Mouse (Mus musculus) forebrain, embryonic 11.5 days (tissue): ENCODE results near the gene Rundc3a. TPM values are rescaled to one million over a fixed set of nuclear protein-coding genes. Genes with fewer than 3 reads are reported as not detected.
"Not testable (repeated sequence)": the region's sequence is repeated elsewhere in the genome, so short reads cannot be mapped to it uniquely, and the experiment has no call there.

Experiments
- ATAC-seq: fragments of 200-750 bp; cut with Nextera tagmentation; replicated peaks from 2 replicates; pipeline ENCODE4 v1.8.0; 2017; ENCODE audit warnings: moderate TSS enrichment; ENCODE audit not compliant: low FRiP score
- DNase-seq: peaks from one replicate; pipeline ENCODE4 v3.0.0-alpha.2; 2017; ENCODE audit warnings: low spot score
- H3K27ac ChIP-seq: fragments of 300-500 bp; sonication (generic); 2 replicates; pipeline ENCODE4 v1.5.1; 2014; ENCODE audit warnings: low read depth, low read length
- H3K27me3 ChIP-seq: fragments of 300-500 bp; sonication (generic); 2 replicates; pipeline ENCODE4 v1.6.1; 2014; ENCODE audit warnings: mild to moderate bottlenecking, low read length, mixed read lengths; ENCODE audit not compliant: control insufficient read depth, insufficient read depth
- H3K36me3 ChIP-seq: fragments of 300-500 bp; sonication (generic); 2 replicates; pipeline ENCODE4 v1.6.1; 2014; ENCODE audit warnings: mild to moderate bottlenecking, low read length, moderate library complexity, mixed read lengths; ENCODE audit not compliant: control insufficient read depth, insufficient read depth
- H3K4me1 ChIP-seq: fragments of 300-500 bp; sonication (generic); replicated peaks from 2 replicates; pipeline ENCODE4 v1.6.1; 2014; ENCODE audit warnings: low read length, mixed read lengths; ENCODE audit not compliant: control insufficient read depth, insufficient read depth
- H3K4me2 ChIP-seq: fragments of 300-500 bp; sonication (generic); 2 replicates; pipeline ENCODE4 v1.6.1; 2014; ENCODE audit warnings: low read depth, mild to moderate bottlenecking, low read length, moderate library complexity, mixed read lengths; ENCODE audit not compliant: severe bottlenecking
- H3K4me3 ChIP-seq: fragments of 300-500 bp; sonication (generic); 2 replicates; pipeline ENCODE4 v1.5.1; 2014; ENCODE audit warnings: low read depth, low read length
- H3K9ac ChIP-seq: fragments of 300-500 bp; sonication (generic); 2 replicates; pipeline ENCODE4 v1.6.1; 2014; ENCODE audit warnings: low read length
- H3K9me3 ChIP-seq: fragments of 300-500 bp; sonication (generic); 2 replicates; pipeline ENCODE4 v1.6.1; 2016; ENCODE audit warnings: low read length, mixed read lengths; ENCODE audit not compliant: control insufficient read depth
- WGBS: fragments of 180-500 bp; shearing (Covaris S2); extraction: QIAGEN DNeasy Blood & Tissue Kit; methylation state at CpG from one replicate; pipeline ENCODE4 v1.1.7; 2014; 5-methylcytosine and 5-hydroxymethylcytosine counted together
- polyA plus RNA-seq: library from polyadenylated mRNA; unstranded; fragments of >200 nt; fragmentation: Nextera tagmentation; extraction: Ambion mirVana; gene quantifications from 2 replicates; pipeline ENCODE4 v1.2.1, GENCODE M21; 2014

The Rundc3a gene
- polyA plus RNA-seq, 1 experiment from 2014 or later, result 35.4 TPM

- Histone ChIP-seq H3K4me1 (peaks cover 13% of the 10 kb centered on the region), H3K4me3 (peak within 1 kb of the TSS; percentile 77), H3K27ac (peak within 1 kb of the TSS; percentile 76), H3K27me3 (no peaks in the 10 kb centered on the region), H3K4me2 (peak within 1 kb of the TSS; percentile 82), H3K9ac (peak within 1 kb of the TSS; percentile 89), H3K9me3 (no peaks in the 10 kb centered on the region), H3K36me3 (peaks cover 5% of the 10 kb centered on the region)
- peak; percentile 16; the same call in 1 of the 2 replicates for ATAC-seq
- DNase-seq, result peak; percentile 71
- under 1% methylated on average over 19 of the region's 19 CpGs for WGBS
These were observed 14.6 kb downstream of the Rundc3a start, which contains the start of gene Slc25a39 for GRCm38 (mm10) chr11:102407834-102408215. TSS of gene Slc25a39 (minus strand) at chr11:102407946.

- peak overlapping the region; percentile 82 for H3K4me2 ChIP-seq
- peak overlapping the region; percentile 76; the same call in 1 of the 2 replicates for H3K27ac ChIP-seq
- H3K36me3 ChIP-seq, result no peaks in the 10 kb centered on the region; the same call in 1 of the 2 replicates
- H3K9me3 ChIP-seq, result no peaks in the 10 kb centered on the region
- H3K4me1 ChIP-seq, result peaks cover 13% of the 10 kb centered on the region
- H3K9ac ChIP-seq, result peak overlapping the region; percentile 89
- DNase-seq, result peak; percentile 99
- under 1% methylated on average over 32 of the region's 32 CpGs for WGBS
- ATAC-seq, result peak; percentile 91
- H3K27me3 ChIP-seq, result no peaks in the 10 kb centered on the region
- peak overlapping the region; percentile 77 for H3K4me3 ChIP-seq
These were observed 15.2 kb downstream of the Rundc3a start for GRCm38 (mm10) chr11:102408344-102408876.

- Histone ChIP-seq H3K27ac (0 out of 2 replicates have a peak overlapping the region, but pooled peaks have one; percentile 41), H3K27me3 (no peaks in the 10 kb centered on the region), H3K4me2 (peak overlapping the region; percentile 40; the same call in 1 of the 2 replicates), H3K9me3 (no peaks in the 10 kb centered on the region), H3K9ac (peak overlapping the region; percentile 27; the same call in 1 of the 2 replicates), H3K4me1 (peaks cover 13% of the 10 kb centered on the region), H3K4me3 (peak overlapping the region; percentile 77), H3K36me3 (no peaks in the 10 kb centered on the region)
- DNase-seq (no peak), ATAC-seq (no peak)
- 41% methylated on average over 15 of the region's 15 CpGs for WGBS
These were observed 15.9 kb downstream of the Rundc3a start for GRCm38 (mm10) chr11:102408888-102409794.

- no peak for ATAC-seq
- WGBS, result 80% methylated on average over 3 of the region's 3 CpGs
- no peaks in the 10 kb centered on the region for H3K36me3 ChIP-seq
- H3K27me3 ChIP-seq, result no peaks in the 10 kb centered on the region
- no peak overlapping the region for H3K4me2 ChIP-seq
- no peaks in the 10 kb centered on the region for H3K9me3 ChIP-seq
- H3K9ac ChIP-seq, result no peak overlapping the region
- no peak overlapping the region for H3K27ac ChIP-seq
- peaks cover 12% of the 10 kb centered on the region for H3K4me1 ChIP-seq
- no peak overlapping the region for H3K4me3 ChIP-seq
- no peak for DNase-seq
These were observed 16.7 kb downstream of the Rundc3a start for GRCm38 (mm10) chr11:102409795-102410330.

GRCm38 (mm10) chr11:102410345-102410744 is 17.1 kb downstream of the Rundc3a start:
- H3K4me2 ChIP-seq, H3K36me3 ChIP-seq, ATAC-seq, H3K9me3 ChIP-seq, H3K4me3 ChIP-seq, DNase-seq, H3K9ac ChIP-seq, H3K27me3 ChIP-seq, H3K27ac ChIP-seq: not testable (repeated sequence)
- 97% methylated on average over 3 of the region's 3 CpGs for WGBS
- peaks cover 12% of the 10 kb centered on the region for H3K4me1 ChIP-seq

- Histone ChIP-seq H3K27me3 (no peaks in the 10 kb centered on the region), H3K9me3 (no peaks in the 10 kb centered on the region), H3K9ac (no peak overlapping the region), H3K27ac (no peak overlapping the region), H3K4me2 (no peak overlapping the region), H3K4me1 (peaks cover 7% of the 10 kb centered on the region), H3K36me3 (no peaks in the 10 kb centered on the region), H3K4me3 (no peak overlapping the region)
- WGBS, result 80% methylated on average over 3 of the region's 3 CpGs
- DNase-seq (no peak), ATAC-seq (no peak)
These were observed 17.9 kb downstream of the Rundc3a start for GRCm38 (mm10) chr11:102411061-102411460.

GRCm38 (mm10) chr11:102411704-102412103 is 18.5 kb downstream of the Rundc3a start:
- no peaks in the 10 kb centered on the region for H3K36me3 ChIP-seq
- H3K4me3 ChIP-seq, result no peak overlapping the region
- no peaks in the 10 kb centered on the region for H3K9me3 ChIP-seq
- H3K9ac ChIP-seq, result no peak overlapping the region
- ATAC-seq (no peak), DNase-seq (peak; percentile 96)
- 10% methylated on average over 11 of the region's 11 CpGs for WGBS
- no peak overlapping the region for H3K4me2 ChIP-seq
- peaks cover under 1% of the 10 kb centered on the region for H3K4me1 ChIP-seq
- no peak overlapping the region for H3K27ac ChIP-seq
- no peaks in the 10 kb centered on the region for H3K27me3 ChIP-seq

GRCm38 (mm10) chr11:102413059-102413458 is 19.9 kb downstream of the Rundc3a start:
- no peaks in the 10 kb centered on the region for H3K36me3 ChIP-seq
- no peak overlapping the region for H3K9ac ChIP-seq
- 69% methylated on average over 8 of the region's 8 CpGs for WGBS
- H3K27ac ChIP-seq, result no peak overlapping the region
- H3K4me3 ChIP-seq, result no peak overlapping the region
- H3K4me2 ChIP-seq, result no peak overlapping the region
- H3K9me3 ChIP-seq, result no peaks in the 10 kb centered on the region
- H3K4me1 ChIP-seq, result no peaks in the 10 kb centered on the region
- DNase-seq (no peak), ATAC-seq (no peak)
- H3K27me3 ChIP-seq, result no peaks in the 10 kb centered on the region
